Mouse (Mus musculus) heart, embryonic 16.5 days (tissue): Measurements from ENCODE around the gene Rfx4. TPM values are rescaled to one million over a fixed set of nuclear protein-coding genes. Genes with fewer than 3 reads are reported as not detected.

ENCODE experiments used
- ATAC-seq: fragments of 200-750 bp; cut with Nextera tagmentation; replicated peaks from 2 replicates; pipeline ENCODE4 v1.8.0; 2017; ENCODE audit warnings: moderate number of reproducible peaks; ENCODE audit not compliant: insufficient read depth, low FRiP score; ENCODE audit errors: extremely low read depth
- H3K27ac ChIP-seq: fragments of 300-500 bp; sonication (generic); 2 replicates; pipeline ENCODE4 v1.5.1; 2014; ENCODE audit warnings: mild to moderate bottlenecking, low read length, control low read depth, moderate library complexity
- H3K27me3 ChIP-seq: fragments of 300-500 bp; sonication (generic); 2 replicates; pipeline ENCODE4 v1.6.1; 2014; ENCODE audit warnings: low read length, mixed read lengths; ENCODE audit not compliant: control insufficient read depth, insufficient read depth
- H3K36me3 ChIP-seq: fragments of 300-500 bp; sonication (generic); 2 replicates; pipeline ENCODE4 v1.6.1; 2014; ENCODE audit not compliant: control insufficient read depth, insufficient read depth
- H3K4me1 ChIP-seq: fragments of 300-500 bp; sonication (generic); 2 replicates; pipeline ENCODE4 v1.6.1; 2014; ENCODE audit warnings: low read length, mixed read lengths; ENCODE audit not compliant: control insufficient read depth, insufficient read depth
- H3K4me2 ChIP-seq: fragments of 300-500 bp; sonication (generic); 2 replicates; pipeline ENCODE4 v1.6.1; 2014; ENCODE audit warnings: low read depth, mild to moderate bottlenecking, control low read depth, low read length
- H3K4me3 ChIP-seq: fragments of 300-500 bp; sonication (generic); 2 replicates; pipeline ENCODE4 v1.5.1; 2014; ENCODE audit warnings: mild to moderate bottlenecking, control low read depth, low read length
- H3K9ac ChIP-seq: fragments of 300-500 bp; sonication (generic); 2 replicates; pipeline ENCODE4 v1.6.1; 2014; ENCODE audit warnings: low read length, control low read depth
- H3K9me3 ChIP-seq: fragments of 300-500 bp; sonication (generic); replicated peaks from 2 replicates; pipeline ENCODE4 v1.6.1; 2016; ENCODE audit warnings: low read length; ENCODE audit not compliant: control insufficient read depth
- WGBS: fragments of 180-500 bp; shearing (Covaris S2); extraction: QIAGEN DNeasy Blood & Tissue Kit; methylation state at CpG from one replicate; pipeline ENCODE4 v1.1.7; 2014; 5-methylcytosine and 5-hydroxymethylcytosine counted together
- polyA plus RNA-seq: library from polyadenylated mRNA; unstranded; fragments of >200 nt; fragmentation: Nextera tagmentation; extraction: Ambion mirVana; gene quantifications from 2 replicates; pipeline ENCODE4 v1.2.1, GENCODE M21; 2015

Gene Rfx4
- polyA plus RNA-seq, 1 experiment from 2014 or later: 0.04 TPM

DNA sequence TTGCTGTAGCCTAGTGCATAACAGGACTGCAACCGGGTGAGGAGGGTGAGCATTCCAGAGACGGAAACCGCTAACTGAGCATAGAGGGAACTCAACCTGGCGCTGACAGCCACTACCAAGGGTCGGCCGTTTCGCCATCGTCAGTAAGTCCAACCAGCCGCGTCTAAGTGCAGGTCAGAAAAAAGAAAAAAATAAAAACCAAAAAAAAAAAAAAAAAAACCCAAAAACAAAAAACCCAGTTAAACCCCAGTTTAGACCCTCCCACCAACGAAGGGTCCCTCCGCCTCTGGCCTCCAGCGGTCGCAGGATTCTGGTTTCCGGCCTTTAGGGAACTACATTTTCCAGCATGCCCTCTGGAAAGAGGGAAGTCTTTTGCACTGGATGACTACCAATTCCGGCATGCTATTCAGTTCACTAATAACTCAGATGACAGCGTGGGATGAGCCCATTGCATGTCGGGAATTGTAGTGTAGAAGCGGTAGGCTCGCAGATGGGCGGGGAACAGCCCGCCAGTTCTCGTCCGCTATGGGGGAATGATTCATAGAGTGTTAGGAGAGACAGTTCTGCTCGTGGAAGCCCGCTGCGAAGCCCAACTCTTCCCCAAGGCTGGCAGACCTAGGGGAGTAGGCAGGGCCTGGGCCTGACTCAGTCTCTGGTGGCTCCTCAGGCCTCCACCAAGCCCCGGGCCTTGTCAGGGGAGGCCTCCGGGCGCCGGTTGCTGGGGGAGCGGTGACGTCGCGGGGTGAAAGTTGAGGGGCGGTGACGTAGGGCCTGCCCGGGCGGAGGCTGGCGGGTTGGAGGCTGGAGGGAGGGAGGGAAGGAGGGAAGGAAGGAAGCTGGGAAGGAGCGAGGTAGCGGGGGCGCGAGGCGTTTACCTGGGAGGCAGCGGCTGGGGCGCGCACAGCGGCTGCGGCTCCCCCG lies 161.2 kb downstream of the Rfx4 start, which contains the start of gene Ric8b:
Gene Ric8b (plus strand): TSS at position 807 of the 921 bp plus-strand sequence.
- Histone ChIP-seq H3K9ac (peak within 1 kb of the TSS; percentile 90), H3K4me2 (peak within 1 kb of the TSS; percentile 85), H3K4me1 (peaks cover 16% of the 10 kb centered on the region), H3K36me3 (peaks cover 2% of the 10 kb centered on the region; the same call in 1 of the 2 replicates), H3K27me3 (no peaks in the 10 kb centered on the region), H3K9me3 (no peaks in the 10 kb centered on the region), H3K4me3 (peak within 1 kb of the TSS; percentile 89), H3K27ac (peak within 1 kb of the TSS; percentile 97)
- WGBS: under 1% methylated on average over 50 of the region's 51 CpGs
- peak; percentile 97 for ATAC-seq

DNA sequence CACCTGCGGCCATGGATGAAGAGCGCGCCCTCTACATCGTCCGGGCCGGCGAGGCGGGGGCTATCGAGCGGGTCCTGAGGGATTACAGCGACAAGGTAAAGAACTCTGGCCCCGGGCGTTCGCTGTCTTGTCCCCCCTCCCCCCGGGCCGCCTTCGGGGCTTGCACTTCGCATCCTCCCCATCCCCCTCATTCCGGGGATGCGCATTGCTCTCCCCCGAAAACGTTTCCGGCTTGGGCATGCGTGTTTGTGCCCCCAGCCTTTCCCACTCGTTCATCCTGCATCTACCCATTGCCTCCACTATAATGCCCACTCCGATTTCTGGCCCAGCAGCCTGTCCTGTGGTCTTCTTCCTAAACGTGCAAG lies 161.9 kb downstream of the Rfx4 start:
- H3K9ac ChIP-seq: peak overlapping the region; percentile 90
- WGBS: under 1% methylated on average over 16 of the region's 27 CpGs
- H3K4me1 ChIP-seq: peaks cover 16% of the 10 kb centered on the region

GRCm38 (mm10) chr10:84926336-84926735 lies 170.5 kb downstream of the Rfx4 start:
- Histone ChIP-seq H3K27ac (no peak overlapping the region), H3K9me3 (no peaks in the 10 kb centered on the region), H3K4me1 (no peaks in the 10 kb centered on the region), H3K27me3 (no peaks in the 10 kb centered on the region), H3K4me3 (no peak overlapping the region), H3K36me3 (peaks cover 5% of the 10 kb centered on the region; the same call in 1 of the 2 replicates), H3K4me2 (no peak overlapping the region), H3K9ac (no peak overlapping the region)
- ATAC-seq: no peak
- WGBS: 82% methylated on average over 7 of the region's 7 CpGs

More for the DNA sequence above, 161.9 kb downstream of the Rfx4 start:
- Histone ChIP-seq H3K27me3 (no peaks in the 10 kb centered on the region), H3K4me2 (peak overlapping the region; percentile 85), H3K9me3 (no peaks in the 10 kb centered on the region), H3K36me3 (peaks cover 2% of the 10 kb centered on the region; the same call in 1 of the 2 replicates), H3K27ac (peak overlapping the region; percentile 97), H3K4me3 (peak overlapping the region; percentile 89)
- ATAC-seq: peak; percentile 3

DNA sequence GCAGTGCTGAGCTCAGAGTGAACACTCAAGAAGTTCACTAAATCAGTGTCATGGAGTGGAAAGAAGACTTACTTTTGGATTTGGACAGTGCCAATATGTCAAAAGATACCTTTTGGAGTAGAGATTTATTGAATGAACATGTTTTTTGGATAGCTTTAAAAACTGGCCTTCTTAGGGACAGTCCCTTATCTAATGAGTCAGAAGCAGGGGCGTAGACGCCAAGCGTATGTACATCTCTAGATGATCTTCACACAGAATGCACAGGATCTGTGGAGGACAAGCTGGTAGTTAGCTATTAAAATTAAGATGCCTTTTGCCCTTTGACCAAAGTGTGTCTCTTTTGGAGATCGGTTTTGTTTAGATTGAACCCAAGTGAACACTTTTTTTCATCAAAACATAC lies 171.0 kb downstream of the Rfx4 start:
- no peak for ATAC-seq
- H3K36me3 ChIP-seq: peaks cover 3% of the 10 kb centered on the region; the same call in 1 of the 2 replicates
- H3K4me3 ChIP-seq: no peak overlapping the region
- H3K27me3 ChIP-seq: no peaks in the 10 kb centered on the region
- H3K27ac ChIP-seq: no peak overlapping the region
- no peaks in the 10 kb centered on the region for H3K9me3 ChIP-seq
- no peak overlapping the region for H3K4me2 ChIP-seq
- 91% methylated on average over 4 of the region's 4 CpGs for WGBS
- H3K9ac ChIP-seq: no peak overlapping the region
- no peaks in the 10 kb centered on the region for H3K4me1 ChIP-seq

GRCm38 (mm10) chr10:84928465-84928864 lies 172.6 kb downstream of the Rfx4 start:
- Histone ChIP-seq H3K4me1 (no peaks in the 10 kb centered on the region), H3K9ac (no peak overlapping the region), H3K4me2 (no peak overlapping the region), H3K36me3 (peaks cover 3% of the 10 kb centered on the region; the same call in 1 of the 2 replicates), H3K9me3 (no peaks in the 10 kb centered on the region), H3K27me3 (no peaks in the 10 kb centered on the region), H3K4me3 (no peak overlapping the region), H3K27ac (no peak overlapping the region)
- WGBS: 90% methylated on average over 4 of the region's 4 CpGs
- ATAC-seq: no peak

DNA sequence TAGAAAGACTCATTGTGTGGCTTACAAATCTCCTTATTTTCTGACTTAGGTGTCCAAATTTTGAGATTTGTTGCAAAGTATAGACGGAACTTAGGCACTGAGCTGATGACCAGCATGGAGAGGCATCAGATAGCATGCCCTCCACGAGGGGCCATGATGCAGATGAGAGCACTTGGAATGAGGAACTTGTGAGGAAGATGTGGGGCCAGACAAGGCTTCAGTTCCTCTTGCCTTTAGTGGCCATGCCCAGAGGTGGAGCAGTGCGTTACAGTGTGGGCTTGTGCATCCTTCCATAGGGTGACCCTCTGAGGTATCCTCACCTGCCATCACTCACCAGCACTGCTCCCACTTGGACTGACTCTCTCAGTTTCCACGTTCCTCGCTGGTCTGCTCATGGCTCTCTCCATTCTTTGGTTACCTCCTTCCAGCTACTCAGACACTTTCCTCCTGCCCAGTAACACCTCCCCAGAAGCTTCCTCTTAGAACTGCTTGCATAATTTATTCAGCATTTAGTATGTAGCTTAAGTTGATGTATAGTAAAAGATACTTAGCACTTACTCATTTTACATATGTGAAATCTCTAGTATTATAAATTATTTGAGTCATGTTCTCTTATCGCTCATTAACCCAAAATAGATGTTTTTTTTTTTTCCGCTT lies 179.8 kb downstream of the Rfx4 start:
- no peaks in the 10 kb centered on the region for H3K36me3 ChIP-seq
- H3K4me2 ChIP-seq: no peak overlapping the region
- H3K9ac ChIP-seq: no peak overlapping the region
- ATAC-seq: no peak
- no peak overlapping the region for H3K4me3 ChIP-seq
- 82% methylated on average over 7 of the region's 7 CpGs for WGBS
- H3K27me3 ChIP-seq: no peaks in the 10 kb centered on the region
- peaks cover 26% of the 10 kb centered on the region for H3K4me1 ChIP-seq
- H3K9me3 ChIP-seq: no peaks in the 10 kb centered on the region
- H3K27ac ChIP-seq: no peak overlapping the region

DNA sequence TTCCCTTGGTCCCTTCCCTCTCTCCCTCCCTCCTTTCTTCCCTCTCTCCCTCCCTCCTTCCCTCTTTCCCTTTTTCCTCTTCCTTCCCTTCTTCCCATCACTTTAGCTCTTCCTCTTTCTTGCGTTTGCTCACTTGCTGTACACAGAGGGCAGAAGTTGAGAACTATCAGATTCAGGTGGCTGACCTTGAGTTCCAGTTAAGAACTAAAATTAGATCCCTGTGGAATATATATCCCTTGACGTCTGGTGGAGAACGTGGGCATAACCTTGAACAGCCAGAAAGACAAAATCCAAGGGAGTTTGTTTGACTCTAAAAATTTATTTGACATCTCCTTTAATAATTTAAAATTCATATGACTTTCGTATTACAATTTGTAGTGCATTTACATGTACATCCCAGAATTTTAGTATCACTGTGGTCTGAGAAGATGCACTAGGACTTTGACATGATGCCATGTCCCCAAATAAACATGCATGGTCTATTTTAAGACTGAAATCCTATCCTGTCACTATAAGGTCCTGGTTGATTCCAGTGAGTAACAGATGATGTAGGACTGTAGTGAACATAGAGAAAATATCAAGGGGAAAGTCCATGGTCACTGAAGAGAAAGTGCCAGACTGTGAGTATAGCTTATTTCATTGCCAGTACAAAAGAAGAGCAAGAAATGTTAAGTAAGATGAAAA lies 181.1 kb downstream of the Rfx4 start:
- Histone ChIP-seq H3K9ac (no peak overlapping the region), H3K36me3 (no peaks in the 10 kb centered on the region), H3K27ac (peak overlapping the region; percentile 51), H3K27me3 (no peaks in the 10 kb centered on the region), H3K4me1 (peaks cover 26% of the 10 kb centered on the region), H3K9me3 (no peaks in the 10 kb centered on the region), H3K4me2 (no peak overlapping the region), H3K4me3 (no peak overlapping the region)
- 0 out of 2 replicates have a peak, but pooled peaks have one; percentile 32 for ATAC-seq
- 49% methylated on average over 4 of the region's 4 CpGs for WGBS

- 52% methylated on average over 14 of the region's 14 CpGs for WGBS
- H3K36me3 ChIP-seq: no peaks in the 10 kb centered on the region
- H3K4me3 ChIP-seq: no peak overlapping the region
- no peak overlapping the region; the same call in 1 of the 2 replicates for H3K27ac ChIP-seq
- H3K4me1 ChIP-seq: peaks cover 26% of the 10 kb centered on the region
- ATAC-seq: 0 out of 2 replicates have a peak, but pooled peaks have one; percentile 20
- H3K9ac ChIP-seq: no peak overlapping the region
- H3K4me2 ChIP-seq: no peak overlapping the region
- H3K27me3 ChIP-seq: no peaks in the 10 kb centered on the region
- no peaks in the 10 kb centered on the region for H3K9me3 ChIP-seq
Measured at GRCm38 (mm10) chr10:84938094-84938820, 182.4 kb downstream of the Rfx4 start.
